Mouse (Mus musculus) lung, adult 2 months (tissue): ENCODE measurements around the gene Asf1a.

Experiments used
- CTCF ChIP-seq: fragments of 200-500 bp; IDR thresholded peaks from 2 replicates; pipeline ENCODE4 v1.5.1; 2011; ENCODE audit warnings: mild to moderate bottlenecking, low read length, control low read depth; ENCODE audit not compliant: insufficient read depth
- POLR2A ChIP-seq: fragments of 200-500 bp; IDR thresholded peaks from 2 replicates; pipeline ENCODE4 v1.6.1; 2011; ENCODE audit warnings: low read depth, mild to moderate bottlenecking, control low read depth, low read length, borderline replicate concordance; ENCODE audit errors: extremely low read depth

DNA sequence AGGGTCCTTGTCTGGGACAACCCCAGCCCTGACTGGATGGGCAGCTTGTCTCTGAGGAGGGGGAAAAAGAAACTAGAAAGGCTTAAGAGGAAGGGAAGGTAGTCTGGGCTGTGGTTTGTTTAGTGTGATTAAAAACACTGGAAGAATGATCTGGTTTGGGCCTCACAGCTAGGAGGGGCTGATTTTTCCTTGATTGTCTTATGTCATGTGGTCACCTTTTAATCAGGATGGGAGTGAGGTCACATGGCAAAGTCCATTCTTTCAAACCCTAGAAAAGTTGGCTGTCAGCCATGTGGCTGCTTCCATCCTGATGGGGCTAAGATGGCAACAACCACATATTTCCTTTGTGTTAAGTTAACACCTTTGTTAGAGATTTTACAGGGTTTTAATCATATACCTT is 28.0 kb upstream of the Asf1a start:
- TF ChIP-seq POLR2A (no peak), CTCF (no peak)
